Mouse (Mus musculus) E14TG2a.4 (cell line): ENCODE results near the gene Rnf128.

Experiments
- CTCF ChIP-seq: conservative IDR thresholded peaks from 2 replicates; pipeline ENCODE4 v1.5.1; 2014; ENCODE audit warnings: low read length
- NANOG ChIP-seq: IDR thresholded peaks from 2 replicates; pipeline ENCODE4 v1.6.1; 2014; ENCODE audit warnings: borderline replicate concordance, low read length, mixed read lengths
- POU5F1 ChIP-seq: IDR thresholded peaks from 2 replicates; pipeline ENCODE4 v1.6.1; 2014; ENCODE audit warnings: low read length, borderline replicate concordance

DNA sequence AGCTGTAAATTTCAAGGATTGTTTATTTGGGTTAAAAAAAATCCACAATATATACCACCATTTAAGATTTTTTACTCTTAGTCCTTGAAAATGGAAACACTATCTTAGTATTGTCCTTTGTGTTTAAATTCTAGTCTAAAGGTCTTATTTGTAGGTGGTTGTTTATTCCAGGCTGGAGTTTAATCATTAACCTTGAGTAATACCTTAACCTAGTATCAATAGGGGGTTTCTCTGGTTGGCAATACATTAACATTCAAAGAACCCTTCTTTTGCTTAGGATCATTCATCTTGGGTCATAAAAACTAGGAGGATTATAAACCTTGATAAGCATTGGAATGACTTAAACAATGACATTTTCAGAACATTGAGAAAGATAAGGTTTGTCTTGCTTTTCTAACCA, 77.3 kb downstream of the Rnf128 start:
- TF ChIP-seq CTCF, result no peak
- no peak for TF ChIP-seq NANOG
- TF ChIP-seq POU5F1, result no peak
